Mouse (Mus musculus) forebrain, embryonic 15.5 days (tissue): Measurements from ENCODE around the gene 9530003J23Rik. TPM values are rescaled to one million over a fixed set of nuclear protein-coding genes. Genes with fewer than 3 reads are reported as not detected.
"Not testable (repeated sequence)": the region's sequence is repeated elsewhere in the genome, so short reads cannot be mapped to it uniquely, and the experiment has no call there.

Experiments
- ATAC-seq: fragments of 200-750 bp; cut with Nextera tagmentation; replicated peaks from 2 replicates; pipeline ENCODE4 v1.8.0; 2017; ENCODE audit warnings: mild to moderate bottlenecking, moderate TSS enrichment, moderate library complexity
- H3K27ac ChIP-seq: fragments of 300-500 bp; sonication (generic); replicated peaks from 2 replicates; pipeline ENCODE4 v1.5.1; 2015; ENCODE audit warnings: mild to moderate bottlenecking, inconsistent platforms
- H3K27me3 ChIP-seq: fragments of 300-500 bp; sonication (generic); 2 replicates; pipeline ENCODE4 v1.6.1; 2015; ENCODE audit warnings: inconsistent platforms
- H3K36me3 ChIP-seq: fragments of 300-500 bp; sonication (generic); 2 replicates; pipeline ENCODE4 v1.6.1; 2015; ENCODE audit warnings: mild to moderate bottlenecking, inconsistent platforms
- H3K4me1 ChIP-seq: fragments of 300-500 bp; sonication (generic); 2 replicates; pipeline ENCODE4 v1.6.1; 2015; ENCODE audit warnings: inconsistent platforms
- H3K4me2 ChIP-seq: fragments of 300-500 bp; sonication (generic); replicated peaks from 2 replicates; pipeline ENCODE4 v1.6.1; 2015; ENCODE audit warnings: mild to moderate bottlenecking, inconsistent platforms
- H3K4me3 ChIP-seq: fragments of 300-500 bp; sonication (generic); 2 replicates; pipeline ENCODE4 v1.5.1; 2015; ENCODE audit warnings: mild to moderate bottlenecking, inconsistent platforms
- H3K9ac ChIP-seq: fragments of 300-500 bp; sonication (generic); replicated peaks from 2 replicates; pipeline ENCODE4 v1.6.1; 2015; ENCODE audit warnings: mild to moderate bottlenecking, inconsistent platforms
- H3K9me3 ChIP-seq: fragments of 300-500 bp; sonication (generic); 2 replicates; pipeline ENCODE4 v1.6.1; 2016; ENCODE audit warnings: inconsistent platforms
- WGBS: fragments of 180-500 bp; shearing (Covaris S2); methylation state at CpG from one replicate; pipeline ENCODE4 v1.1.7; 2015; ENCODE audit warnings: mixed read lengths; 5-methylcytosine and 5-hydroxymethylcytosine counted together
- polyA plus RNA-seq: library from polyadenylated mRNA; unstranded; fragments of >200 nt; fragmentation: Nextera tagmentation; extraction: Ambion mirVana; gene quantifications from 2 replicates; pipeline ENCODE4 v1.2.1, GENCODE M21; 2015

The 9530003J23Rik gene
- polyA plus RNA-seq, 1 experiment from 2014 or later: not detected

DNA sequence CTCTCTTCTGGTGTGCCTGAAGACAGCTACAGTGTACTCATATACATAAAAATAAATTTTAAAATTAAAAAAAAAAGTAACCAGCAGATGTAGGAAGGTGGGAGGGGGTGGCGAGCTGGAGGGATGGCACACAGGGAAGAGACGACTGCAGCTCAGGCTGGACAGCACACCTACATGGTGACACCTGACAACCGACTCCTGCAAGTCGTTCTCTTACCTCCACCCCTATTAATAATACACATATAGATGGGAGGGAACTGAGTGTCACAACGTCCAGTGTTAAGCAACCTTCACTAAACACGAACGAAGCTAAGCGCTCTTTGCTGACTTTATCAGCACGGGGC lies 14.8 kb downstream of the 9530003J23Rik start:
- Histone ChIP-seq H3K36me3 (peaks cover 30% of the 10 kb centered on the region), H3K9ac (peak overlapping the region; percentile 98), H3K27ac (peak overlapping the region; percentile 98), H3K9me3 (no peaks in the 10 kb centered on the region), H3K4me2 (peak overlapping the region; percentile 71), H3K4me1 (peaks cover 20% of the 10 kb centered on the region), H3K27me3 (no peaks in the 10 kb centered on the region), H3K4me3 (peak overlapping the region; percentile 78)
- WGBS: 0% methylated on average over 9 of the region's 9 CpGs
- ATAC-seq: no peak; the same call in 1 of the 2 replicates

DNA sequence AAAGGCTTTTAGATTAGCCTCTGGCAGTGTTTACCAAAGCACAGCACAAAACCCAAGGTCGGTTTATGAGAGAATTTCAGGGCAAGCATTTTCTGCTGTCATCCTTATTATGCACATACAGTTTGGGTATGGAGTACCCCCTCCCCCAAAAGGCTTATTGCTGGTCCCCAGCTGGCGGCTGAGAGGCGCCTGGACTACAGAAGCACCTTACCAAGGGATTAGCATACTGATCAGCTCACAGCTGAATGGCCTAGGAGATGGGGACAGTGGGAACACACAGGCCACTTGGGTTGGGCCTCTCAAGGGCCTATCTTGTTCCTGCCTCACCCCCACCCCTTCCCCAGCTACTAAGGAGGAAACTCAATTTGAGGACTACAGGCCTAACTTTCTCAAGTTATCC lies 15.7 kb downstream of the 9530003J23Rik start:
- Histone ChIP-seq H3K4me2 (peak overlapping the region; percentile 71), H3K4me1 (peaks cover 20% of the 10 kb centered on the region), H3K27ac (no peak overlapping the region), H3K27me3 (no peaks in the 10 kb centered on the region), H3K4me3 (peak overlapping the region; percentile 78; the same call in 1 of the 2 replicates), H3K36me3 (peaks cover 39% of the 10 kb centered on the region), H3K9me3 (no peaks in the 10 kb centered on the region), H3K9ac (0 out of 2 replicates have a peak overlapping the region, but pooled peaks have one; percentile 13)
- 14% methylated on average over 3 of the region's 3 CpGs for WGBS
- no peak for ATAC-seq

- H3K9ac ChIP-seq: no peak overlapping the region
- H3K36me3 ChIP-seq: peaks cover 73% of the 10 kb centered on the region
- WGBS: 97% methylated on average over 8 of the region's 8 CpGs
- no peak overlapping the region for H3K4me3 ChIP-seq
- H3K27me3 ChIP-seq: no peaks in the 10 kb centered on the region
- H3K4me1 ChIP-seq: peaks cover 10% of the 10 kb centered on the region
- H3K27ac ChIP-seq: no peak overlapping the region
- no peak overlapping the region for H3K4me2 ChIP-seq
- no peak for ATAC-seq
- no peaks in the 10 kb centered on the region for H3K9me3 ChIP-seq
These were observed 20.2 kb downstream of the 9530003J23Rik start for GRCm38 (mm10) chr10:117218351-117218750.

DNA sequence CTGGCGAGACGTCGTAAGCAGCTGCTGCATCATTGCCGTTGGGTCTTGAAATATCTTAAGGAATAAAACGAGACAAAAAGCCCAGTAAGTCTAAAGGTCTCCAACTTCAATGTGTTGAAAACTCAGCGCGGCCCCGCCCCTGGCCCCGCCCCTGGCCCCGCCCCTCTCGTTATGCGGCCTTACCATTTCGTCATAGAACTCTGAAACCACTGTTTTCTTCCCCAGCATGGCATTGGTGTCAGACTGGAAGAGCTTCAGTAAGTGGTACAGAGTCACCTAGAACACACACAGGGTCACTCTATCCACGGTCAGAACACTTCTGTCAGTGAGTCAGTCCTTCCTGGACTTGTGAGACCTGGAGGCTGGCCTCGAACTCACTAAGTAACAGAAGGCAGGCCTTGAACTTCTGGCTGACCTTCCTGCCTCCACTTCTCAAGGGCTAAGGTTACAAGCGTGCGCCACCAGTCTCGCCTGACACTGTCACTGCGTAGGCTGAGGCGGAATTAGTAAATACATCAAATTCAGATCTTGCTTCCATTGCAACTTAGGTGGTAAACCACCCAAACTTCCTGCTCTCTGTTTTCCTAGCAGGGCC lies 21.2 kb downstream of the 9530003J23Rik start:
- peaks cover under 1% of the 10 kb centered on the region; the same call in 1 of the 2 replicates for H3K4me1 ChIP-seq
- peaks cover 79% of the 10 kb centered on the region for H3K36me3 ChIP-seq
- H3K27ac ChIP-seq: no peak overlapping the region
- H3K9ac ChIP-seq: no peak overlapping the region
- 82% methylated on average over 20 of the region's 20 CpGs for WGBS
- no peak; the same call in 1 of the 2 replicates for ATAC-seq
- no peak overlapping the region for H3K4me3 ChIP-seq
- H3K27me3 ChIP-seq: no peaks in the 10 kb centered on the region
- no peak overlapping the region for H3K4me2 ChIP-seq
- no peaks in the 10 kb centered on the region for H3K9me3 ChIP-seq

- ATAC-seq: no peak
- Histone ChIP-seq H3K4me1 (no peaks in the 10 kb centered on the region), H3K4me3 (no peak overlapping the region), H3K9me3 (no peaks in the 10 kb centered on the region), H3K4me2 (no peak overlapping the region), H3K27me3 (no peaks in the 10 kb centered on the region), H3K9ac (no peak overlapping the region), H3K36me3 (peaks cover 76% of the 10 kb centered on the region), H3K27ac (no peak overlapping the region)
- 67% methylated on average over 5 of the region's 5 CpGs for WGBS
These were observed 21.7 kb downstream of the 9530003J23Rik start for GRCm38 (mm10) chr10:117216793-117217192.

GRCm38 (mm10) chr10:117216132-117216495 lies 22.4 kb downstream of the 9530003J23Rik start:
- Histone ChIP-seq H3K4me3 (no peak overlapping the region), H3K4me1 (no peaks in the 10 kb centered on the region), H3K27me3 (no peaks in the 10 kb centered on the region), H3K27ac (no peak overlapping the region), H3K9ac (no peak overlapping the region), H3K36me3 (peaks cover 69% of the 10 kb centered on the region), H3K4me2 (no peak overlapping the region), H3K9me3 (no peaks in the 10 kb centered on the region)
- WGBS: 96% methylated on average over 9 of the region's 9 CpGs
- ATAC-seq: no peak

GRCm38 (mm10) chr10:117215409-117216131 lies 22.9 kb downstream of the 9530003J23Rik start:
- 95% methylated on average over 25 of the region's 25 CpGs for WGBS
- Histone ChIP-seq H3K4me2 (no peak overlapping the region), H3K4me1 (no peaks in the 10 kb centered on the region), H3K27me3 (no peaks in the 10 kb centered on the region), H3K9me3 (no peaks in the 10 kb centered on the region), H3K27ac (no peak overlapping the region), H3K4me3 (no peak overlapping the region), H3K36me3 (peaks cover 64% of the 10 kb centered on the region), H3K9ac (no peak overlapping the region)
- ATAC-seq: no peak

DNA sequence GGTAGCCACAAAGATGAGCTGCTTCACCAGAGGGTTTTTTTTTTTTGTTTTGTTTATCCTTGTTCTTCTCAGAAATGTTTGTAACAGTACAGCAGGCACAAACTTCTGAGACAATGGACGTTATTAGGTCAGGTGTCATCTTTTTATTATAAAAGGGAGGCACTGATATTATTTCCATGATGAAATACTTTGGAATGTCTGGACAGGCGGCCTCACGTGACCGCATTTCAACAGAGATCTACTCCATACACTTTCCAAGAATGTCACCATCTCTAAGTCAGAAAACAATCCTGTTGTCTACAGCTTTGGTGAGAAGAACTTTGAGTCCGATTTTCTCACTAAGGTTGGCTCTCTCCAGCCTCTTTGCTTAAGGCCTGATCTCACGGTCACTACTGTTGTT lies 27.5 kb downstream of the 9530003J23Rik start:
- WGBS: 90% methylated on average over 6 of the region's 6 CpGs
- H3K27me3 ChIP-seq: no peaks in the 10 kb centered on the region
- no peak overlapping the region for H3K4me3 ChIP-seq
- no peak overlapping the region for H3K9ac ChIP-seq
- peaks cover 23% of the 10 kb centered on the region for H3K36me3 ChIP-seq
- ATAC-seq: no peak
- H3K4me1 ChIP-seq: peaks cover 4% of the 10 kb centered on the region; the same call in 1 of the 2 replicates
- no peak overlapping the region for H3K27ac ChIP-seq
- no peak overlapping the region for H3K4me2 ChIP-seq
- H3K9me3 ChIP-seq: no peaks in the 10 kb centered on the region

DNA sequence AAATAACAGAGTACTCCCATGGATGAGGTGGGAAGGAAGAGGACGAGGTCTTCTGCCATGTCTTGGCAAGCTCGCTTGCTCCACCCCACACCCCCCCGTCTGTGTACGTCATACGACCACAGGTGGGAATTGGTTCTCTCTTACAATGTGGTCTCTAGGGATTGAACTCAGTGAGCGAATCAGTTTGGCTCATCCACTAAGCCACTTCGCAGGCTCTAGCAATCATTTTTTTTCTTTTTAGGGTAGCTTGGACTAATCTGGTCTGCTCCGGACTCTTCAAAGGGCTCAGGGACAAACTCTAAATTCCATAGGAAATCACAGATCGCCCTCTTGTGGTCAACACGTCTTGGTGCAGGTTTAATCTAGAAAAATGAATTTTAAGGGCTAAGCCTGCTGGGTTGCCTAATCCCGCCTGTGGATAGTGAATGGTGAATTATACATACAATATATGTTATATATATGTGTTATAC lies 29.0 kb downstream of the 9530003J23Rik start:
- peaks cover 8% of the 10 kb centered on the region; the same call in 1 of the 2 replicates for H3K36me3 ChIP-seq
- no peak overlapping the region for H3K27ac ChIP-seq
- H3K9ac ChIP-seq: no peak overlapping the region
- H3K4me1 ChIP-seq: peaks cover 4% of the 10 kb centered on the region; the same call in 1 of the 2 replicates
- peak overlapping the region; percentile 41 for H3K4me2 ChIP-seq
- 6% methylated on average over 11 of the region's 11 CpGs for WGBS
- ATAC-seq: peak; percentile 72
- H3K9me3 ChIP-seq: no peaks in the 10 kb centered on the region
- H3K4me3 ChIP-seq: peak overlapping the region; percentile 31
- H3K27me3 ChIP-seq: no peaks in the 10 kb centered on the region

DNA sequence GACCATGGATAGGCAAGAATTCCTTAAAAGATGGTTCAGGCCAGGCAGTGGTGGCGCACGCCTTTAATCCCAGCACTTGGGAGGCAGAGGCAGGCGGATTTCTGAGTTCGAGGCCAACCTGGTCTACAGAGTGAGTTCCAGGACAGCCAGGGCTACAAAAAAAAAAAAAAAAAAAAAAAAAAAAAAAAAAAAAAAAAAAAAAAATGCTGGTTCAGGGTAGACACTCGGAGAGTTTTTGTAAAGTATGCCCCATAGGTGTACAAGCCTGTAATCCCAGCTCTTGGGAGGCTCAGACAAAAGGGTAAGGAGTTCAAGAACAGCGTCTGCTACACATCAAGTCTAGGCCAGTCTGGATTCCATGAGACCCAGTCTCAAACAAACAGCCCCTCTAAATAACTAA lies 29.7 kb downstream of the 9530003J23Rik start:
- not testable (repeated sequence) for H3K27ac ChIP-seq, ATAC-seq

GRCm38 (mm10) chr10:117208221-117208620 lies 30.3 kb downstream of the 9530003J23Rik start:
- no peak overlapping the region for H3K9ac ChIP-seq
- ATAC-seq: no peak
- H3K9me3 ChIP-seq: no peaks in the 10 kb centered on the region
- no peaks in the 10 kb centered on the region for H3K27me3 ChIP-seq
- no peak overlapping the region for H3K4me3 ChIP-seq
- H3K27ac ChIP-seq: no peak overlapping the region
- peaks cover 4% of the 10 kb centered on the region; the same call in 1 of the 2 replicates for H3K4me1 ChIP-seq
- WGBS: 81% methylated on average over 15 of the region's 15 CpGs
- peaks cover 6% of the 10 kb centered on the region; the same call in 1 of the 2 replicates for H3K36me3 ChIP-seq
- H3K4me2 ChIP-seq: no peak overlapping the region

More for the DNA sequence above, 29.7 kb downstream of the 9530003J23Rik start:
- H3K9me3 ChIP-seq, H3K27me3 ChIP-seq, H3K9ac ChIP-seq, H3K4me3 ChIP-seq, H3K4me2 ChIP-seq, H3K36me3 ChIP-seq, H3K4me1 ChIP-seq: not testable (repeated sequence)
- WGBS: 93% methylated on average over 6 of the region's 6 CpGs

DNA sequence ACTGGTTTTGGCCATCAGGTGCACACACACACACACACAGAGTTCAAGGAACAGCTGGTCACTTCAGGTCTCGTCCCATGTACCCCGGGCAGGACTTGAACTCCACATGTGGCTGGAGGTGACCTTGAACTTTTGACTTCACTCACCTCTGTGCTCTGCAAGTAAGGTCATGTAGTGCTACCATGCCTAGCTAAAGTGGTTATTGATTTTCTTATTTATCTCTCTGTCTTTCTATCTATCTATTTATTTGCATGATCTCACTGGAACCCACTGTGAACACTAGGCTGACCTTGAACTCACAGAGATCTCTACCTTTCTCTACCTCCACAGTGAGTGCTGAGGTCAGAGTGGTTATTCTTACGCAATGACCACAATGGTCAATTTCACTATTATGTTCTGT lies 32.4 kb downstream of the 9530003J23Rik start:
- no peak overlapping the region for H3K4me3 ChIP-seq
- no peaks in the 10 kb centered on the region for H3K36me3 ChIP-seq
- ATAC-seq: no peak
- 93% methylated on average over 3 of the region's 3 CpGs for WGBS
- no peaks in the 10 kb centered on the region for H3K27me3 ChIP-seq
- H3K27ac ChIP-seq: no peak overlapping the region
- H3K4me1 ChIP-seq: peaks cover 4% of the 10 kb centered on the region; the same call in 1 of the 2 replicates
- no peak overlapping the region for H3K4me2 ChIP-seq
- no peak overlapping the region for H3K9ac ChIP-seq
- no peaks in the 10 kb centered on the region for H3K9me3 ChIP-seq
